Mouse (Mus musculus): ENCODE data around the gene Vmn1r34.
"Not testable (repeated sequence)": the region's sequence is repeated elsewhere in the genome, so short reads cannot be mapped to it uniquely, and the experiment has no call there.

Vmn1r34 gene

DNA sequence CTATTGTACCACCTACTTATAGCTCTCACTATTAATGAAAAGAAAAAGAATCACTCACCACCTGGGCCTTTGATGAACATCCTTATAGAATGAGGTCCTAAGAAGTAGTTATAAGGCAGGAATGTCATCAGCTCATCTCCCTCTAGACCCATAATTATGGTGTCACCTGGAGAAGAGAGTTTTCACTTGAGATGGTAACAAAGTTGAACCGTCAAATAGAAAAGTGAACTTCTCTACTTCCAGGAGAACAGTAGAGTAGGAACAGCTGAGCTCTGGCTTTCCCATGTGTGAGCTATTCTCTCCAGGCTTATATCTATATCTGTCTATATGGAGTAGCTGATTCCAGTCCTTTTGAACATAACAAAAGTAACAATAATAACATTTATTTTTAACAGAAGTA is at the start of gene Vmn1r34:
TSS of gene Vmn1r34 (minus strand) at position 101 of the 400 bp plus-strand sequence.
- no peak for DNase-seq (ENCODE audit: low spot score in 2 of 2)

DNA sequence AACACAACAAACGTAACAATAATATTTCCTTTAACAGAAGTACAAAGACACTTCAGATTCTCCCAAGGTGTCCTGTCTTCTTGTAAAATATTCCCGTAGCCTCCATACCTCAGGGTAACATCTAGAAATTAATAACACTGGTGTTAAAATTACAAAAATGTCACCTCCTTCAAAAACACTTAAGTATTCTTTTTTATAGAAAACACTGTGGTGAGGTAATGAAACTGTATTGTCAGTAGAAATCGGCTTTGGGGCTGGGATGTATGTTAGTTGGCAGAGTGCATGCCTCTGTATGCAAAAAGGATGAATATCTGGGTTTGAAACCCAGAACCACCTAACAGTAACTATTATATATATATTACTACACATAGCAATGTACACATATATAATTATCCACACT is 42.1 kb upstream of the Vmn1r34 start, which contains the start of gene Vmn1r35:
TSS of gene Vmn1r35 (minus strand) at position 101 of the 400 bp plus-strand sequence.
- no peak for DNase-seq (ENCODE audit: low spot score in 2 of 2)

DNA sequence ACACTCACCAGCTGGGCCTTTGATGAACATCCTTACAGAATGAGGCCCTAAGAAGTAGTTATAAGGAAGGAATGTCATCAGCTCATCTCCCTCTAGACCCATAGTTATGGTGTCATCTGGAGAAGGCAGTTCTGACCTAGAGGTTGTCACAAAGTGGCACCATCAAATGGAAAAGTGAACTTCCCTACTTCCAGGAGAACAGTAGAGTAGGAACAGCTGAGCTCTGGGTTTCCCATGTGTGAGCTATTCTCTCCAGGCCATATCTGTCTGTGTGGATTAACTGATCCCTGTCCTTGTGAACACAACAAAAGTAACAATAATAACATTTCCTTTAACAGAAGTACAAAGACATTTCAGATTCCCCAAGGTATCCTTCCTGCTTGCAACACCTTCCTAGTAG is 25.5 kb downstream of the Vmn1r34 start, which contains the start of gene Vmn1r33:
TSS of gene Vmn1r33 (minus strand) at position 101 of the 400 bp plus-strand sequence.
- not testable (repeated sequence) for DNase-seq (ENCODE audit: low spot score in 2 of 2)

DNA sequence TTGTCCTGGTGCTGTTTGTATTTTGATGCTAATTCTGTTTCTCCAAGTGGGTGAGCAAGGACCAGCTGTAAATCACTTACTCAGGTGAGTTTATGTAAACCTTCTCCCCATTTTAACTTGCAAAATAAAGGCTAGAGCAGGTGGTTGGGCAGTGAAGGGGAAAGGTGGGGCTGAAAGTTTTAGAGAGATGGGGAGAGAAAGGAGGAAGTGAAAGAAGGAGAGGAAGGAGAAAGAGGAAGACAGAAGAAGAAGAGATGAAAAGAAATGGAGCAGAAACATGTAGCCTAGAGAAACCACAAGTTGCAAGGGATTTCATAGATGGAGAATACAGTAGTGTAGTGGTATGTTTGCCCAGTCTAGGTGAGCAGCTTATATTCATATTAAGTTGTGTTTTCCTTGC is 47.9 kb downstream of the Vmn1r34 start:
- DNase-seq (ENCODE audit: low spot score in 2 of 2) = no peak

Measured in urinary bladder, postnatal 4 days (tissue).